Mouse (Mus musculus) CH12.LX (cell line): ENCODE results near the gene Npas3.

Experiments used
- CHD1 ChIP-seq: IDR thresholded peaks from 2 replicates; pipeline ENCODE4 v1.6.1; 2012; ENCODE audit warnings: low read depth, low read length, improper control_type of control experiment, inconsistent platforms
- CTCF ChIP-seq, 2 experiments: IDR thresholded peaks in 1 of 2; conservative IDR thresholded peaks in 1 of 2; 2 replicates each; pipeline ENCODE4 v1.5.1; 2011 to 2012; ENCODE audit warnings: low read depth in 2 of 2, low read length in 2 of 2, improper control_type of control experiment in 1 of 2, inconsistent platforms in 1 of 2, mild to moderate bottlenecking in 1 of 2, moderate library complexity in 1 of 2
- POLR2A ChIP-seq: IDR thresholded peaks from 2 replicates; pipeline ENCODE4 v1.6.1; 2011; ENCODE audit warnings: low read depth, mild to moderate bottlenecking, improper control_type of control experiment, low read length

DNA sequence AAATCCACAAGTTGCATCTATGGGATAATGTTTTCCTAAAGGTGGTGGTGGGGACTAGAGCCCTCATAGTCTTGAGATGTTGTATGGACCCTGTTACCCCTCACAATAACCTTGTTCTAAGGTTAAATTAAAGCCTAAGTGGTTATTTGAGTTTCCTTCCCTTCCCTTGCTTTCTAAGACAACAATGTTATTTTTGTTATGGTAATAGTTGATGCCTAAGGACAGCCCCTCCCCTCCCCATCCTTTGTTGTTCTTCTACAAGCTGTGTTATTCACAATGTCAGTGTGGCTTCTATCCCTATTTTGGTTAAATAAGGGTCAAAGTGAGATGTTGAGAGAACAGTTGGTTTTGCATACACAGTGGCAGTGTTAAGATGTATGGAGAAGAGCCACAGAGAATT lies 226.0 kb downstream of the Npas3 start:
- TF ChIP-seq CTCF (conservative IDR thresholded peaks at IDR 0.05 in 1 of 2, IDR thresholded peaks at IDR 0.05 in 1 of 2; ENCODE audit: low read depth in 2 of 2, low read length in 2 of 2) (no peak), POLR2A (no peak), CHD1 (no peak)
